Mouse (Mus musculus) layer of hippocampus, adult 9-11 months (tissue): ENCODE data around the gene Loxl4.

ENCODE experiments used
- DNase-seq: peaks from one replicate; pipeline ENCODE4 v3.0.0; 2022

Gene Loxl4

DNA sequence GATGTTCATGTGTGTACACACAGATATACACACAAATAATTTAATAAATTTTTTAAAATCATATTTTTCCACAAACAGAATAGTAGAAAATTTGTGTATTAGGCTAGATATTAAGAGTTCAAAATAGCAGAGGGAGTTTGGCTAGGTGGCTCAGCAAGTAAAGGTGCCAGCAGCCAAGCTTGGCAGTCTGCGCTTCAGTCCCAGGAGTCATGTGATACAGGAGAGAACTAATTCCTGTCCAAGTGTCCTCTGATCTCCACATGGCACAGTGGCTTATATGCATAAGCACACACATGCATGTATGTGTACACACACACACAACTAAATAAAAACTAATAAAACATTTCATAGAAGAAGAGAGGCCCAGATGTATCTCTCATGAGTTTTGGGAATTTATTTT lies 50.6 kb downstream of the Loxl4 start:
- no peak for DNase-seq

DNA sequence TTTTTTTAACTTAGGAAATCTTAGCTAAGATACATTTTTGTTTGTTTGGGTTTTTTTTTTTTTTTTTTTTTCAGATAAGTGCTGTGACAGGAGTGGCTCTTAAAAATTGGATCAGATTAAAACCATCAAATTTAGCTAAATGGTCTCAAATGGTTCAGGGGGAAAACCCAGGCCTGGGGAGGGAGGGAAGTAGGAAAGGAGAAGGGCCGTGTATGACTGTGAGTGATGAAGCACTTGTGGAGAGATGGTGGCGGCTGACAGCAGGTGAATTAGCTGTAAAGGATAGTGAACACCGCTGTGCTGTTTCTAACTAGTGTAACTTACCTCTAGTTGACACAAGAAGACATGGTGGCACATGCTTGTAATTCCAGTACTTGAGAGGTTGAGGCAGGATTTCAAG lies 53.9 kb downstream of the Loxl4 start:
- no peak for DNase-seq
